Mouse (Mus musculus): ENCODE data around the gene Olfr1248.

- no peak for TF ChIP-seq CTCF (IDR thresholded peaks at IDR 0.05; ENCODE audit: extremely low read depth, insufficient read depth, insufficient read length, insufficient replicate concordance)
- no peak for TF ChIP-seq POLR2A (IDR thresholded peaks at IDR 0.05; ENCODE audit: low read depth, low read length)
Measured at GRCm38 (mm10) chr2:89614030-89614429, 4.0 kb downstream of the Olfr1248 start, which contains the start of gene Olfr1247.
